Mouse (Mus musculus) macrophage (primary cell): ENCODE data around the gene Inpp4b. TPM values are rescaled to one million over a fixed set of nuclear protein-coding genes. Genes with fewer than 3 reads are reported as not detected.

ENCODE experiments used
- H3K27ac ChIP-seq: fragments of 350-480 bp; formaldehyde crosslinking; 2 replicates; pipeline ENCODE4 v1.9.0; 2021
- H3K36me3 ChIP-seq: fragments of 350-480 bp; formaldehyde crosslinking; 2 replicates; pipeline ENCODE4 v1.9.0; 2021; ENCODE audit errors: inconsistent target
- H3K4me3 ChIP-seq: fragments of 350-480 bp; formaldehyde crosslinking; 2 replicates; pipeline ENCODE4 v1.9.0; 2021; ENCODE audit errors: inconsistent target
- H3K79me2 ChIP-seq: fragments of 350-480 bp; formaldehyde crosslinking; 2 replicates; pipeline ENCODE4 v1.9.0; 2021; ENCODE audit errors: inconsistent target
- WGBS: methylation state at CpG from one replicate; pipeline ENCODE4 v1.1.7; 2026; ENCODE audit warnings: inconsistent platforms; ENCODE audit not compliant: missing documents; 5-methylcytosine and 5-hydroxymethylcytosine counted together
- polyA plus RNA-seq: library from polyadenylated mRNA; stranded (reverse); fragments of 250-400 nt; gene quantifications from 3 replicates; pipeline ENCODE4 v1.2.4, GENCODE M21; 2018; ENCODE audit warnings: inconsistent platforms

Inpp4b gene
- polyA plus RNA-seq, 1 experiment from 2014 or later, result 0.29 TPM

- Histone ChIP-seq H3K27ac (no peak overlapping the region), H3K36me3 (no peaks in the 10 kb centered on the region), H3K4me3 (no peak overlapping the region), H3K79me2 (no peaks in the 10 kb centered on the region)
- 0% methylated on average over 1 of the region's 1 CpGs for WGBS
Measured at GRCm38 (mm10) chr8:81751159-81751558, 408.8 kb downstream of the Inpp4b start.

- WGBS, result 5% methylated on average over 3 of the region's 3 CpGs
- Histone ChIP-seq H3K79me2 (no peaks in the 10 kb centered on the region), H3K4me3 (no peak overlapping the region), H3K27ac (no peak overlapping the region), H3K36me3 (no peaks in the 10 kb centered on the region)
Measured at GRCm38 (mm10) chr8:81756663-81757062, 414.3 kb downstream of the Inpp4b start.

- H3K36me3 ChIP-seq, result no peaks in the 10 kb centered on the region
- no peak overlapping the region for H3K4me3 ChIP-seq
- 97% methylated on average over 2 of the region's 2 CpGs for WGBS
- H3K79me2 ChIP-seq, result no peaks in the 10 kb centered on the region
- H3K27ac ChIP-seq, result no peak overlapping the region
Measured at GRCm38 (mm10) chr8:81757580-81758144, 415.3 kb downstream of the Inpp4b start.

- no peak overlapping the region for H3K27ac ChIP-seq
- no peaks in the 10 kb centered on the region for H3K36me3 ChIP-seq
- H3K4me3 ChIP-seq, result no peak overlapping the region
- H3K79me2 ChIP-seq, result no peaks in the 10 kb centered on the region
- WGBS, result 78% methylated on average over 4 of the region's 4 CpGs
Measured at GRCm38 (mm10) chr8:81761466-81761865, 419.1 kb downstream of the Inpp4b start.

- Histone ChIP-seq H3K27ac (no peak overlapping the region), H3K79me2 (no peaks in the 10 kb centered on the region), H3K4me3 (no peak overlapping the region), H3K36me3 (no peaks in the 10 kb centered on the region)
- 79% methylated on average over 5 of the region's 5 CpGs for WGBS
Measured at GRCm38 (mm10) chr8:81766033-81766432, 423.7 kb downstream of the Inpp4b start.

- WGBS, result 5% methylated on average over 12 of the region's 12 CpGs
- peak overlapping the region; percentile 62 for H3K27ac ChIP-seq
- H3K79me2 ChIP-seq, result no peaks in the 10 kb centered on the region
- no peaks in the 10 kb centered on the region for H3K36me3 ChIP-seq
- peak overlapping the region; percentile 29 for H3K4me3 ChIP-seq
Measured at GRCm38 (mm10) chr8:81767411-81768312, 425.3 kb downstream of the Inpp4b start.

- Histone ChIP-seq H3K27ac (peak overlapping the region; percentile 62), H3K79me2 (no peaks in the 10 kb centered on the region), H3K4me3 (peak overlapping the region; percentile 29; the same call in 1 of the 2 replicates), H3K36me3 (no peaks in the 10 kb centered on the region)
- 90% methylated on average over 2 of the region's 2 CpGs for WGBS
Measured at GRCm38 (mm10) chr8:81768313-81768675, 425.9 kb downstream of the Inpp4b start.

GRCm38 (mm10) chr8:81768731-81769445 lies 426.5 kb downstream of the Inpp4b start:
- H3K36me3 ChIP-seq, result no peaks in the 10 kb centered on the region
- peak overlapping the region; percentile 29; the same call in 1 of the 2 replicates for H3K4me3 ChIP-seq
- H3K79me2 ChIP-seq, result no peaks in the 10 kb centered on the region
- peak overlapping the region; percentile 4; the same call in 1 of the 2 replicates for H3K27ac ChIP-seq
- WGBS, result 63% methylated on average over 2 of the region's 2 CpGs

GRCm38 (mm10) chr8:81770603-81771276 lies 428.4 kb downstream of the Inpp4b start:
- Histone ChIP-seq H3K4me3 (no peak overlapping the region), H3K27ac (no peak overlapping the region), H3K79me2 (no peaks in the 10 kb centered on the region), H3K36me3 (no peaks in the 10 kb centered on the region)
- 98% methylated on average over 6 of the region's 6 CpGs for WGBS

- H3K27ac ChIP-seq, result no peak overlapping the region
- H3K4me3 ChIP-seq, result no peak overlapping the region
- H3K79me2 ChIP-seq, result no peaks in the 10 kb centered on the region
- H3K36me3 ChIP-seq, result no peaks in the 10 kb centered on the region
- 89% methylated on average over 5 of the region's 5 CpGs for WGBS
Measured at GRCm38 (mm10) chr8:81772855-81773254, 430.5 kb downstream of the Inpp4b start.

GRCm38 (mm10) chr8:81773305-81773965 lies 431.1 kb downstream of the Inpp4b start:
- no peak overlapping the region for H3K27ac ChIP-seq
- no peaks in the 10 kb centered on the region for H3K79me2 ChIP-seq
- H3K36me3 ChIP-seq, result no peaks in the 10 kb centered on the region
- no peak overlapping the region for H3K4me3 ChIP-seq
- WGBS, result 44% methylated on average over 9 of the region's 9 CpGs

GRCm38 (mm10) chr8:81774010-81774409 lies 431.7 kb downstream of the Inpp4b start:
- Histone ChIP-seq H3K79me2 (no peaks in the 10 kb centered on the region), H3K27ac (no peak overlapping the region), H3K4me3 (no peak overlapping the region), H3K36me3 (no peaks in the 10 kb centered on the region)
- 23% methylated on average over 4 of the region's 4 CpGs for WGBS

- H3K36me3 ChIP-seq, result no peaks in the 10 kb centered on the region
- H3K79me2 ChIP-seq, result no peaks in the 10 kb centered on the region
- H3K4me3 ChIP-seq, result no peak overlapping the region
- 0% methylated on average over 1 of the region's 1 CpGs for WGBS
- H3K27ac ChIP-seq, result no peak overlapping the region
Measured at GRCm38 (mm10) chr8:81774454-81774853, 432.1 kb downstream of the Inpp4b start.
